Mouse (Mus musculus) embryonic fibroblast, embryonic 13.5 days (primary cell): ENCODE measurements around the gene Vmac. TPM values are rescaled to one million over a fixed set of nuclear protein-coding genes. Genes with fewer than 3 reads are reported as not detected.

Source experiments
- H3K27ac ChIP-seq: 2 replicates; pipeline ENCODE4 v1.5.1; 2012; ENCODE audit warnings: low read length, control low read depth, inconsistent platforms; ENCODE audit not compliant: insufficient read depth
- H3K4me1 ChIP-seq: 2 replicates; pipeline ENCODE4 v1.6.1; 2011; ENCODE audit warnings: low read length; ENCODE audit not compliant: control insufficient read depth, insufficient read depth
- H3K4me3 ChIP-seq: 2 replicates; pipeline ENCODE4 v1.5.1; 2011; ENCODE audit warnings: mild to moderate bottlenecking, control low read depth, low read length; ENCODE audit not compliant: insufficient read depth
- CTCF ChIP-seq: IDR thresholded peaks from 2 replicates; pipeline ENCODE4 v1.5.1; 2011; ENCODE audit warnings: mild to moderate bottlenecking, control low read depth, low read length, moderate library complexity, borderline replicate concordance; ENCODE audit not compliant: insufficient read depth
- POLR2A ChIP-seq: IDR thresholded peaks from 2 replicates; pipeline ENCODE4 v1.6.1; 2011; ENCODE audit warnings: low read depth, mild to moderate bottlenecking, control low read depth, low read length, moderate library complexity
- polyA plus RNA-seq: library from polyadenylated mRNA; stranded (reverse); fragments of >200 nt; gene quantifications from 2 replicates; pipeline ENCODE4 v1.2.4, GENCODE M21; 2011; ENCODE audit warnings: low read depth; ENCODE audit not compliant: missing spikeins, insufficient read length

Vmac gene
- polyA plus RNA-seq, 1 experiment: 15.1 TPM

GRCm38 (mm10) chr17:56716655-56717362 is 1.0 kb downstream of the Vmac start:
- peak overlapping the region; percentile 62 for H3K4me3 ChIP-seq
- H3K4me1 ChIP-seq: no peaks in the 10 kb centered on the region; the same call in 1 of the 2 replicates
- H3K27ac ChIP-seq: peak overlapping the region; percentile 7; the same call in 1 of the 2 replicates
- TF ChIP-seq POLR2A (peak; percentile 79), CTCF (no peak)

- Histone ChIP-seq H3K27ac (peak overlapping the region; percentile 4; the same call in 1 of the 2 replicates), H3K4me3 (peak overlapping the region; percentile 58), H3K4me1 (no peaks in the 10 kb centered on the region; the same call in 1 of the 2 replicates)
- no peak; the same call in 1 of the 2 replicates for TF ChIP-seq POLR2A
These were observed 1.7 kb downstream of the Vmac start for GRCm38 (mm10) chr17:56715914-56716654.

DNA sequence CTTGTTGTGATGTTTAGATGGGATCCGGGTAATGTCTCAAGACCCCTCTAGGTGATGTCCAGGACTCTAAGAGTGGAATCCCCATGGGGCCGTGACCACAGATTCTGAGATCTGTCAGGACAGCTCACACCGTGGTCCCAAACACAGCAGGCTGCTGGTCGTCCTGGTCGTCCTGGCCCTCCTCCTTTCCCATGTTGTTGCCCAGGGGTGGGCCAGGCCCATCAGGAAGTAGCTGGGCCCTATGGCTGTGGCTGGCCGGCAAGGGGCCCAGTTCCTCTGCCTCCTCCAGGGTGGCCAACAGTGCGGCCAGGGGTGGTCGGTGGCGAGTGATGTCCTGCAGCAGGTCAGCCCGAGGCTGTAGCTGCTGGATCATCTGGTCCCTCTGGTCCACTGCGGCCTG is 2.5 kb downstream of the Vmac start:
- no peak overlapping the region for H3K4me3 ChIP-seq
- no peaks in the 10 kb centered on the region; the same call in 1 of the 2 replicates for H3K4me1 ChIP-seq
- TF ChIP-seq POLR2A (no peak), CTCF (no peak)
- no peak overlapping the region for H3K27ac ChIP-seq

DNA sequence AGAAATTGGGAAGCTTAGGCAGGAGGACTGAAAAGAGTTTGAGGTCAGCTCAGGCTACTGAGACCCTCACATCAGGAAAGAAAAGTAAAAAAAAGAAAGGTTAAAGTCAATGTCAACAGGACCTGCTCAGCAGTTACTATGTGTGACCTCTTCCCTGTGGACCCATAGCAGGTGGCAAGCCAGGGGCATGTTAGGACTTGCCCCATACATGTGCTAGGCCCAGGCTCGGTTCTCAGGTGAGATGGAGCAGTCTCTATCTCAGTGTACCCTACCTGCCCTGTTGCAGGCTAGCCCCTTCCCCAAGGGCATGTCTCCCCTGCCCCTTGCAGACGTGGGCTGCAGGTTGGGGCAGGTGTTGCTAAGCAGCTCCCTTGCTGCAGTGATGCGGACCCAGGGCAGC is 8.1 kb downstream of the Vmac start:
- Histone ChIP-seq H3K4me1 (no peaks in the 10 kb centered on the region), H3K4me3 (no peak overlapping the region), H3K27ac (no peak overlapping the region)
- TF ChIP-seq CTCF (no peak), POLR2A (no peak)

GRCm38 (mm10) chr17:56708692-56709091 is 9.1 kb downstream of the Vmac start:
- H3K27ac ChIP-seq: no peak overlapping the region
- H3K4me1 ChIP-seq: no peaks in the 10 kb centered on the region
- no peak overlapping the region for H3K4me3 ChIP-seq
- TF ChIP-seq CTCF (no peak), POLR2A (no peak)

- TF ChIP-seq CTCF: no peak
- H3K27ac ChIP-seq: no peak overlapping the region
- no peak overlapping the region for H3K4me3 ChIP-seq
These were observed 11.3 kb downstream of the Vmac start for GRCm38 (mm10) chr17:56706515-56706914.

GRCm38 (mm10) chr17:56703038-56703437 is 14.8 kb downstream of the Vmac start:
- no peak overlapping the region for H3K4me3 ChIP-seq
- TF ChIP-seq CTCF (no peak), POLR2A (no peak)
- no peak overlapping the region for H3K27ac ChIP-seq
- no peaks in the 10 kb centered on the region for H3K4me1 ChIP-seq

More at GRCm38 (mm10) chr17:56706515-56706914, 11.3 kb downstream of the Vmac start:
- H3K4me1 ChIP-seq: no peaks in the 10 kb centered on the region

DNA sequence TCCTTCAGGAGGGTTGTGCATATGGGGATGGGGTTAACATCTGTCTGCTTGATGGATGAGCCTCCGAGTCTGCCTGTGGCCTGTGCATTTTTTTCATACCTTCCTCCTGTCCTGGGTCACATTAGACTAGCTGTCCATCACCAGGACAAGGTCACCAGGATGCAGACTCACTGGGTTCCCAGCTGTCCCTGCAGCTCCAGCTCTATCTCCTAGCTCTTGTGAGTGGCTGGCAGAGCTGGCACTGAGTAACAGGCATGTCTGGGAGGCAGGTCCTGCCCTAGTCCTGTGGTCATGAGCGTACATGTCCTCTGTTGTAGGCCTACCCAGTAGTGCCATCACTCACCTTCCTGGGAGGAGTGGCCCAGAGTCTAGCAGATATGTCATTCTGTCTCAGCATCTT is 17.4 kb downstream of the Vmac start:
- H3K27ac ChIP-seq: no peak overlapping the region
- no peaks in the 10 kb centered on the region for H3K4me1 ChIP-seq
- H3K4me3 ChIP-seq: no peak overlapping the region
- TF ChIP-seq CTCF (no peak), POLR2A (no peak)

- no peak; the same call in 1 of the 2 replicates for TF ChIP-seq CTCF
- TF ChIP-seq POLR2A: no peak
- no peak overlapping the region for H3K27ac ChIP-seq
These were observed 23.9 kb downstream of the Vmac start for GRCm38 (mm10) chr17:56693851-56694310.

DNA sequence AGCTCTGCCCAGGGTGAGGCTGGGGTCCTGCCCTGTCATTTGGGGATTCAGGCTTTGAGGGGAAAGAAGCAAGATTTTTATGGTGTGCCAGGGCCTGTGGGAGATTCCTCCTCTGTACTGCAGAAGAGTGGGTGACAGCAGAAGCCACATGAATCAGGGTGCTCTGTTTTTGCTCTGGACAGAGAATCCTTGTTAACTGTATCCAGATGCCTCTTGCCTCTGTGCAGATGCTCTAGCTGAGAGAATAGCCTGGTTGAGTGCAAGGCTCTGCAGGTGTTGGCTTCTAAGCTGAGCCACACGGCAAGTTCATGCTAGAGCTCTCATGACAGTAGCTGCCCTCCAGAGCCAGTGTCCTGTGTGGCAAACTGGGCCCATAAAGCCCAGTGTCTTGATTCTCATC is 24.4 kb downstream of the Vmac start:
- Histone ChIP-seq H3K27ac (no peak overlapping the region), H3K4me3 (no peak overlapping the region), H3K4me1 (peaks cover 12% of the 10 kb centered on the region; the same call in 1 of the 2 replicates)
- no peak for TF ChIP-seq CTCF
- TF ChIP-seq POLR2A: no peak

More at GRCm38 (mm10) chr17:56693851-56694310, 23.9 kb downstream of the Vmac start:
- Histone ChIP-seq H3K4me3 (no peak overlapping the region), H3K4me1 (peaks cover 12% of the 10 kb centered on the region; the same call in 1 of the 2 replicates)

DNA sequence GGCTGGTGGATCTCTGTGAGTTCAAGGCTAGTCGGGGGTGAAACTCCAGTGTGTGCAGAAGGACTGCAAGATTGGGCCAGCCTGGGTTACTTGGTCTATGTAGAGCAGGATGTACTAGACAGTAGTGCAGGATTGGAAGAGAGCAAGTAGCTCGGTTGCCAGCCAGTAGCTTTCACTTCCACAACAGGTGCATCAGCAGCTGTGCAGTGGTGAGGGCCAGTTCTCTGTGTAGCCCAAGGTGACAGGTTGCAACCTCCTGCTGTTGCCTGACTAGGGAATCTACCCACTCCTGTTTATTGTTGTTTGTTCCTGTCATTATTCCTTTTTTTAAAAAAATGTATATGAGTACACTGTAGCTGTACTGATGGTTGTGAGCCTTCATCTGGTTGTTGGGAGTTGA is 29.1 kb downstream of the Vmac start:
- H3K4me3 ChIP-seq: no peak overlapping the region
- TF ChIP-seq POLR2A (no peak), CTCF (no peak)
- H3K4me1 ChIP-seq: 0 out of 2 replicates have a peak, but pooled peaks cover 8% of the 10 kb centered on the region
- H3K27ac ChIP-seq: no peak overlapping the region
